Mouse (Mus musculus): ENCODE measurements at regions not wholly inside any gene's neighbourhood (a gene's known extent, or its start where the extent isn't known, plus 50 kb on each side); places are given as distances from the start of the nearest gene placed in this dataset.
"Not testable (repeated sequence)": the region's sequence is repeated elsewhere in the genome, so short reads cannot be mapped to it uniquely, and the experiment has no call there.

DNA sequence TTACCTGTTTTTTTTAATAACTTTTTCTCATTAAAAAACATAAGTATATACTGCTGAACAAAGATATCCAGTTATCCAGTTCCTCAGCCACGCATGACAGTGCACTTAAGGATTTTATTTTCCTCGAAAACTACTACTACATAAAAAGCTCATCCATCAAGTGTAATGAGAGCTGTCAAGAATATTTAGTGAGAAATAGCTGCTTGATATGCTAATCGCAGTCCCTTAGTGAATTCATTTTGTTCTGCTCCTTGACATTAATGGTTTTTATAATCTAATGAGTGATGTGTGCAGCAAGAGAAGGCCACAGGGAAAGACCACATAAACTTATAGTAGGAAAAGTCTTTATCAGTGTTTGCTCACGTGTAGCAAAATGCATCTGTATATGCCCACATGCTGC lies 754.0 kb upstream of the Slc39a10 start:
- POLR2A ChIA-PET: no interaction called here
- DNase-seq (ENCODE audit: low read depth, low spot score): no peak
- in situ Hi-C loops (cut with MboI; ENCODE audit: low pct_unique_long_range_greater_than_20kb): no loop called here
- no peaks in the 10 kb centered on the region for H3K27me3 ChIP-seq
- TF ChIP-seq CTCF (IDR thresholded peaks at IDR 0.05): no peak
- CTCF ChIA-PET: no interaction called here
- no peak for ATAC-seq

DNA sequence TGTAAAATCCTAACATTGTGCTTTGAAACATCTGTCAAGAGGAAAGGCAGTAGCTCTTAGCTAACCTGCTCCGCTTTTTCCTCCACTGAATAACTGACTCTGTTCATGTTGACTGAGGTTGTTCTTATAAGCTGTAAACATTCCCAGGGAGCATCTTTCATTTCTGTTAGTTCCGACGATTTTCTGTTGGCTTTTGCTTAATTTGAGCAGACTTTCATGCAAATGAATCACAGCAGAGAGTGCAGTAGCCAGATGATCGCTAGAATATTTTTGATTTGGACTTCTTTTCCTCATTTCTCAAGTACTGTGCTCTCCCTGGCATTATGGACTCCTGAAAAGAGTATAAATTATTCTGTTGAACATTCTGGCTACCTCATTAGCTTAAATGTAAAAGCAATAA lies 713.9 kb upstream of the Slc39a10 start:
- no peak for TF ChIP-seq CTCF (IDR thresholded peaks at IDR 0.05)
- DNase-seq (ENCODE audit: low read depth, low spot score) (no peak), ATAC-seq (no peak)
- ChIA-PET CTCF (no interaction called here), POLR2A (no interaction called here)
- H3K27me3 ChIP-seq: no peaks in the 10 kb centered on the region
- in situ Hi-C loops (cut with MboI; ENCODE audit: low pct_unique_long_range_greater_than_20kb): no loop called here

DNA sequence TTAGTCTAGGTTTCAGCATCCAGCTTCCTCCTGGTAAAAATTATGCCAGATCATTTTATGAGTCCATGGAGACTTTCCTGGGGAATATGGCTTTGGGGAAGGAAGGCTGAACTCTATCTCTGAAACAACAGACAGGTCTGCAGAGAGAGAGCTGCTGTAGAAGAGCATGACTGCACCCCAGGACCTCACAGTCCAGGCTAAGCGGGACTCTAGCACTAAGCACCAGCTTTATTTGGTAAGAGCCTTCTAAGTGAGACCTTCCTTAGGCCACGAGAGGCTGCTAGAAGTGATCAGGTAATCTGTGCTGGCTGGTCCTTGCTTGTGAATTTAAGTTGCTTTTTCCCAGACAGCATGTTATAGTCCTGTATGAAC lies 711.3 kb upstream of the Slc39a10 start:
- ChIA-PET CTCF (no interaction called here), POLR2A (no interaction called here)
- no peak for TF ChIP-seq CTCF (IDR thresholded peaks at IDR 0.05)

DNA sequence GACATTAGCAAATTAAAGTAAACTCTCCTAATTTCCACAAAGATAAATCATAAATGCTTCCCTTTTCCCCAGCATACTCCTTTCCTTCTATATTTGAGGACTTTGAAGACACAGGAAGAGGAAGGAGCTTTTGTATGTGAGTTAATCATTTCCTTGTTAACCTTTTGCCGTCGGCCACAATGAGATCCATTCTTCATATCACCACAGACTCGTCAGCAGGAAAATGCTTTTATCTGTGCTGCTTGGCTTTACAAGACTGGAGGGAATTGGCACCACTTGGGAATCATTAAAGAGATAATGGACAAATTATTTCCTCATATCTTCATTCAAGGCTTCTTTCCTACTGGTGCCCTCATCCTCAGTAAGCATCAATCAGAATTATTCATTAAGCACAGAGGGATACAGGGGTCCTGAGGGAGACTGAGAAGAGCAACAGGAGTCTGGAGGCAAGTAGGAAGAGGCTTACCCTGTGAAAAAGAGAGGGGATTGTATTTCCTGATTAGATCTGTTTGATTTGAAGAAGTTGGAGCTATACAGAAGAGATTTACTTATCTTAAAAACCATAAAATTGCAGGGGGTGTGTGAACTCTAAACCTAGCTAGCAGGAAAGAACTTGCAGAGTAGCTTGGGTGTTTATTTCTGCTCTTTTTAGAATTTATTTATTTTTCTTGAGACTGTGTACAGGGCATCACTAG lies 710.8 kb upstream of the Slc39a10 start:
- ATAC-seq: no peak
- no peak for DNase-seq (ENCODE audit: low read depth, low spot score)
- in situ Hi-C loops (cut with MboI; ENCODE audit: low pct_unique_long_range_greater_than_20kb): no loop called here
- POLR2A ChIA-PET: no interaction called here
- CTCF ChIA-PET: no interaction called here
- TF ChIP-seq CTCF (IDR thresholded peaks at IDR 0.05): no peak
- no peaks in the 10 kb centered on the region for H3K27me3 ChIP-seq

More for the DNA sequence above, 711.3 kb upstream of the Slc39a10 start:
- DNase-seq (ENCODE audit: low read depth, low spot score): no peak
- H3K27me3 ChIP-seq: no peaks in the 10 kb centered on the region
- in situ Hi-C loops (cut with MboI; ENCODE audit: low pct_unique_long_range_greater_than_20kb): no loop called here
- no peak for ATAC-seq

DNA sequence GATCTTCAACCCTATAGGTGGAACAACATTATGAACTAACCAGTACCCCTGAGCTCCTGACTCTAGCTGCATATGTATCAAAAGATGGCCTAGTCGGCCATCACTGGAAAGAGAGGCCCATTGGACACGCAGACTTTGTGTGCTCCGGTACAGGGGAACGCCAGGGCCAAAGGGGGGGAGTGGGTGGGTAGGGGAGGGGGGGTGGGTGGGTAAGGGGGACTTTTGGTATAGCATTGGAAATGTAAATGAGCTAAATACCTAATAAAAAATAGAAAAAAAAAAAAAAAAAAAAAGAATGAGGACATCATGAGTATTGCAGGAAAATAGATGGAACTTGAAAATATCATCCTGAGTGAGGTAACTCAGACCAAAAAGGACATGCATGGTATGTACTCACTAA lies 701.0 kb upstream of the Slc39a10 start:
- CTCF ChIA-PET; DNase-seq (ENCODE audit: low read depth, low spot score); POLR2A ChIA-PET; H3K27me3 ChIP-seq; ATAC-seq; in situ Hi-C loops (cut with MboI; ENCODE audit: low pct_unique_long_range_greater_than_20kb): not testable (repeated sequence)

DNA sequence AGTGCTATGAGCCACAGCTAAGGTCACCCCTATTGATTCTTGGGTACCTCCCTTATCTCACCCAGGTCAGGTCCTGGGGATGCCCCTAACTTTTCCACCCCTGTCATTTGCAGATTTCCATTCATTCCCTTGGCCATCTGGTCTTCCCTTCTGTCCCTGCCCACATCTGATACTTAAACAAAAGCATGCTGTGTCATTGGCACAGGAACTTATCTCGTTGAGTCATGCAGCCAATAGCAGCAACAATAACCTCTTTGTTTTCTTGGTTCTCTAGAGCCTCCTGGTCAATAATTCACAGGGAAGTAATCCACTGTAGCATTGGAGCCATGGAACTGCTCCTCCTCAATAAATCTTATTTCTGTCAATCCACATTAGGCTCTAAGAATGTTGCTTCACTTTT lies 653.0 kb upstream of the Slc39a10 start:
- in situ Hi-C loops (cut with MboI; ENCODE audit: low pct_unique_long_range_greater_than_20kb): no loop called here
- DNase-seq (ENCODE audit: low read depth, low spot score) (no peak), ATAC-seq (no peak)
- no peaks in the 10 kb centered on the region for H3K27me3 ChIP-seq
- TF ChIP-seq CTCF (IDR thresholded peaks at IDR 0.05): no peak
- ChIA-PET POLR2A (no interaction called here), CTCF (no interaction called here)

DNA sequence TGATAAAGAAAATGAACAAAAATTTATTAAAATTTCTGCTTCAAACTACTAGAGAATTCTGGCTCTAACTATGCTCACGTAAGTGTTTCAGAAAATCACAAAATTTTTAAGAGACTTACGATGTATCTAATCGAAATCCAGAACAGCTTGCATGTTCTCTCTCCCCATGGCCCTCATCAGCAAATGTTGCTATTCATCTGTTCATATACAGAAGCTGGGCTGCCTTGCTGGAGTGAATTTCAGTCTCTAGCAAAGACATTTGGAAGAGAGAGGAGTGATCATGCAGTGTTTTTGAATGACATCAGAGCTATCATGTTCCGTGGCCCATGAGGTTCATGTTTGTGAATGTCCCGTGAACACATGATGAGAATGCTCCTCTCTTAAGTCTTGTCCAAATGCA lies 618.8 kb upstream of the Slc39a10 start:
- DNase-seq (ENCODE audit: low read depth, low spot score) (no peak), ATAC-seq (no peak)
- in situ Hi-C loops (cut with MboI; ENCODE audit: low pct_unique_long_range_greater_than_20kb): no loop called here
- TF ChIP-seq CTCF (IDR thresholded peaks at IDR 0.05): no peak
- H3K27me3 ChIP-seq: no peaks in the 10 kb centered on the region
- POLR2A ChIA-PET: no interaction called here
- CTCF ChIA-PET: no interaction called here

DNA sequence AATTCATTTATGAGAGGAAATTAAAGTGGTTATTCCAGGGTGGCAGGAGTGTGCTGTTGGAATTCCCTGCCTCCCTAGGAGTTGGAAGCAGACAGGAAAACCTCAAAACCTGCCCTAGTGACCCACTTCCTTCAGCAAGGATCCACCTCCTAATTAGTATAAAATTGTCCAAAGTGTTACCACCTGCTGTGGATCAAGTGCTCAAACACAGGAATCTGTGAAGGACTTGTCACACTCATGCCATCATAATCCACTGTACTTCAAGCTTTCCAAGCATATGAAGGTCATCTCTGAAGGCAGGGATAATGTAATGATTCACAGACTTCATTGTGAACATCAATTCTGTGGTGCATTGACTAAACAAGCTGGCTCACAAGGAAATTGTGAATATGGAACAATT lies 615.1 kb upstream of the Slc39a10 start:
- H3K27me3 ChIP-seq: no peaks in the 10 kb centered on the region
- CTCF ChIA-PET: no interaction called here
- no peak for DNase-seq (ENCODE audit: low read depth, low spot score)
- in situ Hi-C loops (cut with MboI; ENCODE audit: low pct_unique_long_range_greater_than_20kb): no loop called here
- TF ChIP-seq CTCF (IDR thresholded peaks at IDR 0.05): no peak
- POLR2A ChIA-PET: no interaction called here
- ATAC-seq: no peak

DNA sequence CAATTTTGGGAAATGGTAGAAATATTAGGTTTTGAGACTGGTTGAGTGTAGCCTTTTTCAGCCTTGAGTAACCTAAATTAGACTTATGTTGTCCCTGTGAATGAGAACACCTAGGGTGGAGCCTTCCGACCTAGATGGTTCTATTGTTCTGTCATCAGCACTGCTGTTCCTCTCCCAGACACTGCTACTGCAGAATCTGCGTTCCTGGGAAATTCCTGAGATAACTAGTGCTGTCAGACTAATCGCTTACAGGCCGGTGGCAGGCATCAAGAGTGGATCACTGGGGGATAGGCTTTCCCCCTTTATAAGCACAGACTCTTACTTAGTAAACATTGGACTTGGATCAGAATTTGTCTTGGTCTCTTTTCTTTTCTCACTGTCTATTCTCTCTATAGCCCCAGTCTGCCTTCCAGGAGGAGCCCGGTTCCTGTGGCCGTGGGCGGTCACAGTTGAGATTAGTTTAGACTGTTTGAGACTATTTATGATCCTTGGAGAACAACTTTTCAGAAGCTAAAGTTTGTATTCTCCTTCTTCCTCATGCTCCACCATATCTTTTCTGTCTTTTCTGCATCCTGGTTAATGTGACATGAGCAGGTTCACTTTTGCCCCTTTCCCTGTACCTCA lies 596.0 kb upstream of the Slc39a10 start:
- no peaks in the 10 kb centered on the region for H3K27me3 ChIP-seq
- no peak for TF ChIP-seq CTCF (IDR thresholded peaks at IDR 0.05)
- in situ Hi-C loops (cut with MboI; ENCODE audit: low pct_unique_long_range_greater_than_20kb): no loop called here
- ATAC-seq (no peak), DNase-seq (ENCODE audit: low read depth, low spot score) (no peak)
- ChIA-PET CTCF (no interaction called here), POLR2A (no interaction called here)

DNA sequence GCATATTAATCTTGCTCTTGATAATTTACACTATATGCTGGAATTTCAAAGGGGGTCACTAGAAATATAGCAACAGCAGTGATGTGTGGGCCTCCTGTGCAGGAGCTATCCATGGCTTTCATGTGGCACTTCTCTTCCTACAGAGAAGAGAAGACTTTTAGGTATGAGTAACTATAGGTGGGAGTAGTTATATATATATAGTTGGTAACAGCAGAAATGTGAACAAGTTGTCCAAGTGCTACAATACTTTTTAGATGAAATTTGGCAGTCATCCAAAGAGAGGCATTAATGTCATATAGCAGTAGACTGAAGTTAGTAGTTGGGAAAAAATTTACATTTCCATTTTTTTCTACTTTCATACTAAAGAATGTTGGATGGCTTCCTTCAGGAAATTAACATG lies 593.4 kb upstream of the Slc39a10 start:
- in situ Hi-C loops (cut with MboI; ENCODE audit: low pct_unique_long_range_greater_than_20kb): no loop called here
- no peaks in the 10 kb centered on the region for H3K27me3 ChIP-seq
- no peak for TF ChIP-seq CTCF (IDR thresholded peaks at IDR 0.05)
- ChIA-PET POLR2A (no interaction called here), CTCF (no interaction called here)
- no peak for DNase-seq (ENCODE audit: low read depth, low spot score)
- no peak for ATAC-seq

DNA sequence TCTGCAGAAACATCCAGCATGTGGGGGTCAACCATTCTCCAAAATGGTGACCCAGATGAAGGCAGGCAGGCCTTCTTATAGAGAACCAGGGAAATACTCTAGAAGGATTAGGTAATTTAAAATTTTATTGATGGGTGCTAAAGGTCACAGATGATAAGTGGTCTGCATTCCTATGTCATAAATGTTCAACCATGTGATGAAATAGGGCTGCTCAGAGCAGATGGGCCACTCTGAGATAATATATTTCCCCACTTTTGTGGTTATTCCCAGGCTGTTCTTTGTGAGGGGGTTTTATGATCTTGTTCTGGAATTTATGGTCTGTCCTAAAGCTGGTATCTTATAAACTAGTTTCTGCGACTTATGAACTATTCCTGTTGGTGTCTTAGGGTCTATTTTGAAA lies 586.4 kb upstream of the Slc39a10 start:
- TF ChIP-seq CTCF (IDR thresholded peaks at IDR 0.05): no peak
- ATAC-seq: no peak
- DNase-seq (ENCODE audit: low read depth, low spot score): no peak
- ChIA-PET POLR2A (no interaction called here), CTCF (no interaction called here)
- H3K27me3 ChIP-seq: no peaks in the 10 kb centered on the region
- in situ Hi-C loops (cut with MboI; ENCODE audit: low pct_unique_long_range_greater_than_20kb): no loop called here

DNA sequence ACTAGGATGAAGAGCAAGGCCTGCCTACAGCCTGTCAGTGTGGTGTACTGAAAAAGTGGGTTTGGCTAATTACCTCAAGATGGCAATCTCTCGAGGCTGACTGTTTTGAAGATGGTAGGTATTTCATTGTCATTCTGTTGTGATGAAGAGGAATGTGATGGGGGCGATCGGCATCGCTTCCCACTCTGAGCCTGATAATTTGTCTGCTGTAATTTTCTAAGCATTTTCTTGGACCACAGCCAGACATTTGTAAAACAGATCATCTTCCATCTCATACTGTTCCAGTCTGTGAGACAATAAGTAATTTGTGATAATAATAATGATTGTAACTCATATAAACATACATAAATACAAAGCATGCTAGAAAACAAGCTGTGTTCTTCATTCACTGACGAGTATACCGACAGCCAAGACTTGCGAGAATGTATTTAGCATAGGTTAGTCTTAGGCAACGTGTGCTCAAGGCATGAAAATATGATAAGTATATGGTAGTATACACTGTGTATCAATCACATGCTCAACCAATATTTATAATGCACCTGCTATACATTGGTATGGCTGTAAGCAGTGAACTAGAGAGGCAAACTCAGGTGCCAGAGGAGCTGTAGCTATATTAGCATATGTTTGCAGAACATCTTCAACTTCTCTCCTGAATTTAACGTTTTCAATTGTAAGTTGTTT lies 574.1 kb upstream of the Slc39a10 start:
- H3K27me3 ChIP-seq: no peaks in the 10 kb centered on the region
- ATAC-seq (no peak), DNase-seq (ENCODE audit: low read depth, low spot score) (no peak)
- in situ Hi-C loops (cut with MboI; ENCODE audit: low pct_unique_long_range_greater_than_20kb): no loop called here
- CTCF ChIA-PET: no interaction called here
- TF ChIP-seq CTCF (IDR thresholded peaks at IDR 0.05): no peak
- POLR2A ChIA-PET: no interaction called here

Data from Patski (cell line).